Mouse (Mus musculus) intestine, embryonic 14.5 days (tissue): ENCODE data around the gene Rap1gds1. TPM values are rescaled to one million over a fixed set of nuclear protein-coding genes. Genes with fewer than 3 reads are reported as not detected.
A peak's percentile ranks its signal among the peaks of the same experiment; 100 is the strongest.

Experiments
- ATAC-seq: fragments of 200-750 bp; cut with Nextera tagmentation; replicated peaks from 2 replicates; pipeline ENCODE4 v1.8.0; 2017; ENCODE audit warnings: low read depth, moderate number of reproducible peaks, moderate TSS enrichment, moderate library complexity; ENCODE audit not compliant: low FRiP score, low TSS enrichment
- DNase-seq: peaks from one replicate; pipeline ENCODE4 v3.0.0-alpha.2; 2018; ENCODE audit warnings: low spot score
- H3K27ac ChIP-seq: fragments of 300-500 bp; sonication (generic); 2 replicates; pipeline ENCODE4 v1.5.1; 2014; ENCODE audit warnings: low read depth, mild to moderate bottlenecking, control low read depth
- H3K27me3 ChIP-seq: fragments of 300-500 bp; sonication (generic); replicated peaks from 2 replicates; pipeline ENCODE4 v1.6.1; 2014; ENCODE audit warnings: low read length, control low read depth; ENCODE audit not compliant: control insufficient read depth, insufficient read depth
- H3K36me3 ChIP-seq: fragments of 300-500 bp; sonication (generic); 2 replicates; pipeline ENCODE4 v1.6.1; 2014; ENCODE audit warnings: low read length, control low read depth; ENCODE audit not compliant: control insufficient read depth, insufficient read depth
- H3K4me1 ChIP-seq: fragments of 300-500 bp; sonication (generic); replicated peaks from 2 replicates; pipeline ENCODE4 v1.6.1; 2014; ENCODE audit warnings: low read length, control low read depth, mixed read lengths; ENCODE audit not compliant: control insufficient read depth, insufficient read depth
- H3K4me2 ChIP-seq: fragments of 300-500 bp; sonication (generic); 2 replicates; pipeline ENCODE4 v1.6.1; 2014; ENCODE audit warnings: low read length
- H3K4me3 ChIP-seq: fragments of 300-500 bp; sonication (generic); 2 replicates; pipeline ENCODE4 v1.5.1; 2014; ENCODE audit warnings: low read depth, low read length, control low read depth, mixed read lengths
- H3K9ac ChIP-seq: fragments of 300-500 bp; sonication (generic); 2 replicates; pipeline ENCODE4 v1.6.1; 2014; ENCODE audit warnings: mild to moderate bottlenecking, low read length
- H3K9me3 ChIP-seq: fragments of 300-500 bp; sonication (generic); 2 replicates; pipeline ENCODE4 v1.6.1; 2016; ENCODE audit warnings: low read length, control low read depth; ENCODE audit not compliant: control insufficient read depth
- WGBS: fragments of 180-500 bp; shearing (Covaris S2); extraction: QIAGEN DNeasy Blood & Tissue Kit; methylation state at CpG from one replicate; pipeline ENCODE4 v1.1.7; 2014; 5-methylcytosine and 5-hydroxymethylcytosine counted together
- polyA plus RNA-seq: library from polyadenylated mRNA; unstranded; fragments of >200 nt; fragmentation: Nextera tagmentation; extraction: Ambion mirVana; gene quantifications from 2 replicates; pipeline ENCODE4 v1.2.1, GENCODE M21; 2014

The Rap1gds1 gene
- polyA plus RNA-seq, 1 experiment from 2014 or later, result 61.4 TPM

DNA sequence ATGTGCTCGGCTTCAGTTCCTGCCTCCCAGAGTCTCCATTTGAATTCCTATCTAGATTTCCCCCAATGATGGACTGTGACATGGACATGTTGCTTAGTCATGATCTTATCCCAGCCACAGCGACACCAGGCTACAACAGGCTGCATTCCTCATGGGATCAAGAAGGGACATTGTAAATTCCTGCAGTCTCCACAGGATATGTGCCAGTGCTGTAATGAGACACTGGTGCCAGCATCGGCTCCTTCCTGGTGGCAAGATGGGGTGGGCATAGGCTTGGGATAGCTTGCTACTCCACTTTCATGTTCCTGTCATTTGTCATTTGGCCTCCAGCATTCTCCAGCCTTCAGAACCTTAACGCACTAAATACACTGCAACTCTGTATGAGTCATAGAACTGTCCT lies 158.0 kb downstream of the Rap1gds1 start:
- H3K27me3 ChIP-seq, result no peaks in the 10 kb centered on the region
- H3K4me1 ChIP-seq, result no peaks in the 10 kb centered on the region
- no peak for ATAC-seq
- no peak overlapping the region for H3K4me3 ChIP-seq
- 76% methylated on average over 4 of the region's 4 CpGs for WGBS
- H3K9ac ChIP-seq, result no peak overlapping the region
- DNase-seq, result peak; percentile 38
- H3K36me3 ChIP-seq, result no peaks in the 10 kb centered on the region
- H3K4me2 ChIP-seq, result no peak overlapping the region
- H3K27ac ChIP-seq, result no peak overlapping the region
- H3K9me3 ChIP-seq, result no peaks in the 10 kb centered on the region

- H3K9me3 ChIP-seq, result no peaks in the 10 kb centered on the region
- DNase-seq, result no peak
- H3K4me1 ChIP-seq, result no peaks in the 10 kb centered on the region
- WGBS, result 85% methylated on average over 4 of the region's 4 CpGs
- no peak overlapping the region for H3K4me3 ChIP-seq
- H3K27ac ChIP-seq, result no peak overlapping the region
- H3K36me3 ChIP-seq, result no peaks in the 10 kb centered on the region
- no peak overlapping the region for H3K4me2 ChIP-seq
- no peak for ATAC-seq
- no peak overlapping the region for H3K9ac ChIP-seq
- H3K27me3 ChIP-seq, result no peaks in the 10 kb centered on the region
These were observed 158.4 kb downstream of the Rap1gds1 start for GRCm38 (mm10) chr3:138916591-138916990.

DNA sequence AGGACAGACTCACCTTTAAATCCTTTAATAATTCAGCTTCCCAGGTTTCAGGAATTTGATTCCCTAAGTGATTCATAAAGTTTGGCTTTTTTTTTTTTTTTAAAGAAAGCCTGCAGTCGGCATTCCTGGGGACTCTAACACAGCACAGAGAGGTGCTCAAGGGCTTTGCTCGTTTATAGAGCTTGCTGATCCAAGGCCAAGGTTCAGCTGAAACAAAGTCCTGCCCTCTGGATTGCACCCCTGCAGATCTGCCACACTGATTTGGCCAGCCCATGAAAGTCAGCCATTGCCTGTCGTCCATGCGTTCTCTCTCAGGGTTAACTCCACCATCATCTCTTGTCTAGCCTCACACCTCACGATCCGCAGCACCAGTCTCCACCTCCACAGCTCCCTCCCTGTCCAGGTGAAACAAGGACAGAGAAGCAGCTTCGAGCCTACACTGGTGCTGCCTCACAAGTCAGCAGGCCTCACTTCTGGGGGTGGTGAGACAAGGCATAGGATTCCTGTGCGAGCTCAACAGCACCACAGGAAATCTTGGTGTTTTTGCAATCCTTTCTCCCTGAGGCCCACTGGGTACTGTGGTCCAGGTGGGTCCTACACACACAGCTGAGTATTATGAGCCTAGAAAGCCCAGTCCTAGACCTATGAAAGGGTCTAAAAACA lies 160.2 kb downstream of the Rap1gds1 start:
- ATAC-seq, result no peak
- DNase-seq, result peak; percentile 49
- 50% methylated on average over 8 of the region's 8 CpGs for WGBS

DNA sequence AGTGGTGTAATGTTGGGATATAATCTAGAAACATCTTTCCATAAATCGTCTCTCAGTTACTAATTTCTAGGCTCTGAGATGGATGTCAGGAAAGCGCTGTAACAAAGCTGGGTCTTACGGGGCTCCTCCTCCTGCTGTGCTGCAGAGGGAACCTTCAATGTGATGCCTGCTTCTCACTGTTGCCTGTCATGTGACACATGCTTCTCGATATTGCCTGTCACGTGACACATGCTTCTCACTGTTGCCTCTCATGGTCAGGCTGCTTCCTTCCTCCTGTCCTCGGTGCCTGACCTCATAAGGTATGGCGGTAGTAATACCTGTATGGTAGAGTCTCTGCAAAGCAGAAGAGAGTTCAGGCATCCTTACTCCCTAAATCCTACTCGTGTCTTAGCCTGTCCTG lies 162.5 kb downstream of the Rap1gds1 start:
- Histone ChIP-seq H3K4me1 (no peaks in the 10 kb centered on the region), H3K9me3 (no peaks in the 10 kb centered on the region), H3K4me2 (no peak overlapping the region), H3K9ac (no peak overlapping the region), H3K4me3 (no peak overlapping the region), H3K36me3 (no peaks in the 10 kb centered on the region), H3K27me3 (no peaks in the 10 kb centered on the region), H3K27ac (no peak overlapping the region)
- WGBS, result 88% methylated on average over 8 of the region's 8 CpGs
- DNase-seq (peak; percentile 16), ATAC-seq (no peak)

More for the DNA sequence above, 160.2 kb downstream of the Rap1gds1 start:
- no peaks in the 10 kb centered on the region for H3K27me3 ChIP-seq
- H3K27ac ChIP-seq, result no peak overlapping the region
- H3K4me1 ChIP-seq, result no peaks in the 10 kb centered on the region
- H3K36me3 ChIP-seq, result no peaks in the 10 kb centered on the region
- no peak overlapping the region for H3K4me3 ChIP-seq
- no peak overlapping the region for H3K4me2 ChIP-seq
- no peaks in the 10 kb centered on the region for H3K9me3 ChIP-seq
- no peak overlapping the region for H3K9ac ChIP-seq

DNA sequence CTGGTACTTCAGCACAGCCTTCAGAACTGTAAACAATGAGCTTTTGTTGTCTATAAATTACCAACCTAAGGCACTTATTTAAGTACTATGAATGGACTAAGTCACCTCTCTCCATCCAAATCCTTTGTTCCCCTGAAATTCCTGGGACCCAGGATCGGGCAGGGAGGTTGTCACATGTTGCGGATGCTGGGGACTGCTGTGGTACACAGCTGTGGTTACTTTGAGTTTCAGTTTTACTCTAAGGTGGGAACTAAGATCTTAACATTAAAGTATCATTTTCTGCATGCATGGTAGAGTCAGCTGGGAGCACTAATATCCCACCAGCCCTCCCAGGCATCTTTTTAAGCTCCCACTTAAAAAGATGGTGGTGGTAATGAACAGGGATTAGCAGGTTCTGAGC lies 165.7 kb downstream of the Rap1gds1 start:
- Histone ChIP-seq H3K27ac (no peak overlapping the region), H3K36me3 (no peaks in the 10 kb centered on the region), H3K4me3 (no peak overlapping the region), H3K27me3 (no peaks in the 10 kb centered on the region), H3K9ac (no peak overlapping the region), H3K4me1 (0 out of 2 replicates have a peak, but pooled peaks cover 5% of the 10 kb centered on the region), H3K4me2 (no peak overlapping the region), H3K9me3 (no peaks in the 10 kb centered on the region)
- 82% methylated on average over 2 of the region's 2 CpGs for WGBS
- ATAC-seq (no peak), DNase-seq (no peak)

DNA sequence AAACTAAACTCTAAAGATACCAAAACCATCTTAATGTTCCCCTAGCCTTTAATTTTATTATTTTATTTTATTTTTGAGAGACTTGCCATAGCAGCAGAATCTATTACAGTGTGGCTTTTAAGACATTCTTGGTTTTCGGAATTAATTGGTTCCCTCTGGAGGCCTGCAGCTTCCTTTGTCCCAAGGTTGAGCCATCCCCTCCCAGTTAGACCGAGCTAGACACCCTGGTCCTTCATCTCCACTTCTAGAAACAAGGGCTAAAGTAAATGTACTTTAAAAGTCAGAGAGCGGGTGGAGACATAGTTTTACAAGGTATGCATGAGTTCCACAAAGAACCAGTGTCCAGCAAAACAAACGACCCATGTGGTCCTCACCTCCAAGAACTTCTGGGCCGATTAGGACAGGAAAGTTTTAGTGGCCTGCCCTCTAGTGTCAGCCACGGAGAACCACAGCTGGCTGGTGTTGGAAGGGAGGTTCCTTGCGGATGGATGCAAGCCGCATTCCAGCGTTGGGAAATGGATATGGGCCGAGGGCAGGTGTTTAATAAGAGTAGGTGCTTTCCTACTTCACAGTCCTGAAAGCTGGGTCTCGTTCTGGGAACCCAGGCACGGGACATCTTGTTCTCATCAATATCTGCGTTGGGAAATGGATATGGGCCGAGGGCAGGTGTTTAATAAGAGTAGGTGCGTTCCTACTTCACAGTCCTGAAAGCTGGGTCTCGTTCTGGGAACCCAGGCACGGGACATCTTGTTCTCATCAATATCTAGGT lies 168.7 kb downstream of the Rap1gds1 start:
- H3K27ac ChIP-seq, result no peak overlapping the region
- peak; percentile 75 for ATAC-seq

DNA sequence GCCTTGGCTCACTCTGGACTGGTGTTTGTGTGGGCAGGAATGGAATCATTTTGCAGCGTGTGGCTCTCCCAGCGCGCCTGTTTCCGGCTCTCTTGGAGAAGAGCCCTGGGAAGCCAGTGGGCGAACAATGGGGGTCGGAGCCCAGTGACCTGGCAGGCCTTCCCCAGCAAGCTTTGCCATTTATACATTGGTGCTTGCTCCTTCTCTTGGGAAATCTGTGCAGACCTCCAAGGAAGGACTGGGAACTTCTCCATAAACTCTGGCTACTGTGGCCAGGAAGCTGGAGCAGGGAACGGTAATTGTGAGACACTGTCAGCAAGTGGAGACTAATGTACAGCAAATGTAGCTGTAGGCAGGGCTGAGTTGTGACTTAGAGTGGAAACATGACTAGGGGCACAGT lies 169.3 kb downstream of the Rap1gds1 start:
- H3K27ac ChIP-seq, result no peak overlapping the region; the same call in 1 of the 2 replicates
- WGBS, result 66% methylated on average over 7 of the region's 7 CpGs
- no peak for ATAC-seq

More for the DNA sequence above, 168.7 kb downstream of the Rap1gds1 start:
- Histone ChIP-seq H3K27me3 (no peaks in the 10 kb centered on the region), H3K9me3 (no peaks in the 10 kb centered on the region), H3K36me3 (no peaks in the 10 kb centered on the region), H3K9ac (no peak overlapping the region), H3K4me2 (no peak overlapping the region), H3K4me3 (no peak overlapping the region), H3K4me1 (0 out of 2 replicates have a peak, but pooled peaks cover 5% of the 10 kb centered on the region)
- 32% methylated on average over 17 of the region's 17 CpGs for WGBS
- DNase-seq, result peak; percentile 84

DNA sequence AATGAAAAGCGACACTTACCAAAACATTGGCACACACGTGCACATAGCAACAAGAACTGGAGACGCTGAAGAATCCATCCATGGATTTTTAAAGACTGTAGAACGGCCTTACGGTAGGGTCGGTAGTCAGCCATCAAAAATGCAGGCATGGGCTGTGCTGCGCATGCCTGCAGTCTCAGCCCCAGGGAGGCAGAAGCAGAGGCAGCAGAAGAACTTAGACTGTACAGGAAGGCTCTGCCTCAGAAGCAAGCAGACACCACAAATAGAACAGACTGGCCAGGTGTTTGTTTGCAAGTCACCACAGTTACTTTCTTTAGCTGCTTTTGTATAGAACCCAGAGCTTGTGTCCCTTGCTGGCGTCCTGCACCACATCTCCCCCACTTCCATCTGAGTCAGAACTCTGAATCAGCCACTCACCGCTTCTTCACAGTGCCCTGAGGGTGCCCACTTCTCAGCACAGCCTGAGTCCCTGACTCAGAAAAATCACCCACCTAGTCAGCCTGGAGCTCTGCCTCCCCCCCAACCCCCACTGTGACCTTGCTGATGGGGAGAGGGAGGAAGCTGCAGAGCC lies 174.3 kb downstream of the Rap1gds1 start:
- H3K4me2 ChIP-seq, result no peak overlapping the region

More for the DNA sequence above, 169.3 kb downstream of the Rap1gds1 start:
- H3K4me3 ChIP-seq, result no peak overlapping the region
- 0 out of 2 replicates have a peak, but pooled peaks cover 5% of the 10 kb centered on the region for H3K4me1 ChIP-seq
- no peak overlapping the region for H3K4me2 ChIP-seq
- no peaks in the 10 kb centered on the region for H3K36me3 ChIP-seq
- no peaks in the 10 kb centered on the region for H3K27me3 ChIP-seq
- no peak overlapping the region for H3K9ac ChIP-seq
- DNase-seq, result no peak
- no peaks in the 10 kb centered on the region for H3K9me3 ChIP-seq

More for the DNA sequence above, 174.3 kb downstream of the Rap1gds1 start:
- Histone ChIP-seq H3K27me3 (no peaks in the 10 kb centered on the region), H3K27ac (no peak overlapping the region), H3K4me3 (no peak overlapping the region), H3K9me3 (no peaks in the 10 kb centered on the region), H3K36me3 (no peaks in the 10 kb centered on the region), H3K4me1 (0 out of 2 replicates have a peak, but pooled peaks cover 2% of the 10 kb centered on the region), H3K9ac (no peak overlapping the region)
- whole genome bisulfite sequencing, result 86% methylated on average over 9 of the region's 9 CpGs
- ATAC-seq, result no peak
- DNase-seq, result no peak
